ENCODE assay signal across 12 mouse cellular contexts in genomic region chr12:105258787-105259186, GRCm38 (mm10). TPM values are rescaled to one million over a fixed set of nuclear protein-coding genes. Genes with fewer than 3 reads are reported as not detected.
DNase-seq lines count a peak whose midpoint lies in the region; ATAC-seq and TF ChIP-seq lines count a peak whose summit lies in the region.
"Had no signal": no experiment of that assay in that cellular context is flagged by ENCODE, and none has a peak within 500 bp of the region (broad histone marks: within the 10 kb centered on the region; RNA-seq: fewer than 3 reads in every experiment).

No protein-coding gene starts in this region.

- peak; percentile 71; the same call in 1 of the 2 replicates for TF ChIP-seq CTCF in brain, embryonic 14.5 days (IDR thresholded peaks at IDR 0.05; ENCODE audit: borderline replicate concordance, extremely low read depth, insufficient read depth, insufficient read length)

- H3K9ac ChIP-seq in limb, embryonic 11.5 days (ENCODE audit: low read length): no peak overlapping the region
- H3K9ac ChIP-seq: embryonic facial prominence, embryonic 12.5 days had no signal

- no peak overlapping the region for H3K4me2 ChIP-seq in limb, embryonic 11.5 days (ENCODE audit: low read depth, severe bottlenecking)
- H3K4me2 ChIP-seq: embryonic facial prominence, embryonic 12.5 days had no signal

- DNase-seq in cerebellum, adult 11 months: peak; percentile 11
- DNase-seq in left cerebral cortex, postnatal 4 days: peak; percentile 32
- DNase-seq in left cerebral cortex, postnatal 10 days (ENCODE audit: extremely low spot score in 1 of 2, low spot score in 2 of 2): no peak
- DNase-seq in brain, embryonic 14.5 days (ENCODE audit: low read depth): peak; percentile 51
- peak; percentile 57 for DNase-seq in limb, embryonic 11.5 days (ENCODE audit: low spot score)
- DNase-seq in urinary bladder, adult 18-20 months (ENCODE audit: low spot score in 2 of 2): no peak
- no peak for DNase-seq in spleen, postnatal 36 days (ENCODE audit: low spot score in 2 of 2)
- DNase-seq: heart, postnatal 4 days had no signal

- no peak for TF ChIP-seq POLR2A in brain, embryonic 14.5 days (IDR thresholded peaks at IDR 0.05; ENCODE audit: borderline replicate concordance, extremely low read depth, insufficient read depth, insufficient read length, poor library complexity, severe bottlenecking)

- no peak overlapping the region for H3K27ac ChIP-seq in limb, embryonic 11.5 days (replicated peaks; ENCODE audit: low read depth, low read length)
- H3K27ac ChIP-seq: embryonic facial prominence, embryonic 12.5 days had no signal

- no peaks in the 10 kb centered on the region for H3K9me3 ChIP-seq in limb, embryonic 11.5 days (ENCODE audit: control insufficient read depth, low read length)
- H3K9me3 ChIP-seq: embryonic facial prominence, embryonic 12.5 days had no signal

- H3K36me3 ChIP-seq in limb, embryonic 11.5 days (ENCODE audit: control insufficient read depth, insufficient read depth, low read length): no peaks in the 10 kb centered on the region
- H3K36me3 ChIP-seq: embryonic facial prominence, embryonic 12.5 days had no signal

- H3K27me3 ChIP-seq in limb, embryonic 11.5 days (ENCODE audit: control insufficient read depth, insufficient read depth, low read length): no peaks in the 10 kb centered on the region
- H3K27me3 ChIP-seq: embryonic facial prominence, embryonic 12.5 days had no signal

- ATAC-seq in cerebellum, adult (ENCODE audit: insufficient number of reproducible peaks, low FRiP score, low TSS enrichment): no peak
- no peak for ATAC-seq in limb, embryonic 11.5 days (ENCODE audit: insufficient number of reproducible peaks, low FRiP score, low TSS enrichment, low read depth)

- intact Hi-C loops in left cerebral cortex, postnatal 4 days (cut with DNase I): no loop called here
- intact Hi-C loops in left cerebral cortex, postnatal 10 days (cut with DNase I): no loop called here

- H3K4me1 ChIP-seq in limb, embryonic 11.5 days (ENCODE audit: control insufficient read depth, insufficient read depth, low read length): no peaks in the 10 kb centered on the region
- H3K4me1 ChIP-seq: embryonic facial prominence, embryonic 12.5 days had no signal

- H3K4me3 ChIP-seq in limb, embryonic 11.5 days (ENCODE audit: low read depth, low read length): no peak overlapping the region
- H3K4me3 ChIP-seq: embryonic facial prominence, embryonic 12.5 days had no signal

- WGBS in limb, embryonic 11.5 days: 10% methylated on average over 9 of the region's 9 CpGs

RNA-seq across cellular contexts. Expression of gene Tcl1, which starts 36.2 kb away (rescaled TPM):
- total RNA-seq in left cerebral cortex, postnatal 4 days (2021): not detected
- not detected for total RNA-seq in left cerebral cortex, postnatal 10 days (2021)
- not detected in 2 replicates for polyA plus RNA-seq in brain, embryonic 14.5 days (2012; rRNA removed)
- polyA plus RNA-seq in limb, embryonic 11.5 days (2014; fragmentation: Nextera tagmentation; extraction: Ambion mirVana): not detected in 2 replicates
- total RNA-seq: heart, postnatal 4 days had no signal
- polyA plus RNA-seq: embryonic facial prominence, embryonic 12.5 days; liver, embryonic 16.5 days; small intestine, adult 2 months had no signal

RNA-seq across cellular contexts. Expression of gene Tcl1b4, which starts 57.0 kb away (rescaled TPM):
- total RNA-seq in left cerebral cortex, postnatal 4 days (2021): not detected
- total RNA-seq in left cerebral cortex, postnatal 10 days (2021): not detected
- polyA plus RNA-seq in brain, embryonic 14.5 days (2012; rRNA removed): not detected in 2 replicates
- not detected in 2 replicates for polyA plus RNA-seq in limb, embryonic 11.5 days (2014; fragmentation: Nextera tagmentation; extraction: Ambion mirVana)
- total RNA-seq: heart, postnatal 4 days had no signal
- polyA plus RNA-seq: embryonic facial prominence, embryonic 12.5 days; liver, embryonic 16.5 days; small intestine, adult 2 months had no signal

Comparison
In these comparisons a context has a peak if more than half of its experiments do, and no peak if none do; other contexts are left out.
1. DNase-seq: peak in cerebellum, adult 11 months (single experiment), left cerebral cortex, postnatal 4 days (single experiment), brain, embryonic 14.5 days (single experiment) and limb, embryonic 11.5 days (single experiment); none in left cerebral cortex, postnatal 10 days (0 of 2), urinary bladder, adult 18-20 months (0 of 2) and spleen, postnatal 36 days (0 of 2).